Mouse (Mus musculus) adrenal gland, postnatal 36 days (tissue): ENCODE data around the gene Ttc24. TPM values are rescaled to one million over a fixed set of nuclear protein-coding genes. Genes with fewer than 3 reads are reported as not detected.

Experiments
- DNase-seq, 2 experiments: peaks; one replicate each; pipeline ENCODE4 v3.0.0; 2021; ENCODE audit warnings: mixed read lengths in 1 of 2
- long read RNA-seq, 2 experiments: library from polyadenylated mRNA; stranded (forward); transcript quantifications; one replicate each; pipeline ENCODE4 v2.0.0; 2021; ENCODE audit warnings: borderline sequencing depth in 2 of 2
- total RNA-seq, 2 experiments: library from RNA; stranded (reverse); gene quantifications; 2 replicates each; pipeline ENCODE4 v1.2.3; 2021

Ttc24 gene
- total RNA-seq = not detected
- long read RNA-seq, experiment 1 = 0 reads
- long read RNA-seq, experiment 2 = 0 reads

GRCm38 (mm10) chr3:88078204-88078603 lies at the start of gene Ttc24:
TSS of gene Ttc24 (minus strand) at chr3:88078304.
- no peak for DNase-seq

- DNase-seq = no peak
Observed at GRCm38 (mm10) chr3:88127636-88128035, 49.5 kb upstream of the Ttc24 start.

GRCm38 (mm10) chr3:88126181-88126580 lies 48.1 kb upstream of the Ttc24 start:
- DNase-seq = peak; percentile 54 to 60

GRCm38 (mm10) chr3:88125195-88125594 lies 47.1 kb upstream of the Ttc24 start:
- no peak for DNase-seq

- DNase-seq = no peak
Observed at GRCm38 (mm10) chr3:88121164-88122131, 43.3 kb upstream of the Ttc24 start.

- DNase-seq = no peak
Observed at GRCm38 (mm10) chr3:88120117-88120651, 42.1 kb upstream of the Ttc24 start.

GRCm38 (mm10) chr3:88114396-88114795 lies 36.3 kb upstream of the Ttc24 start:
- DNase-seq = no peak

- no peak for DNase-seq
Observed at GRCm38 (mm10) chr3:88109126-88109525, 31.0 kb upstream of the Ttc24 start.

GRCm38 (mm10) chr3:88106126-88106525 lies 28.0 kb upstream of the Ttc24 start:
- no peak for DNase-seq

GRCm38 (mm10) chr3:88102611-88103010 lies 24.5 kb upstream of the Ttc24 start:
- peak in 1 of 2 experiments; percentile 32 for DNase-seq

- DNase-seq = no peak
Observed at GRCm38 (mm10) chr3:88102196-88102595, 24.1 kb upstream of the Ttc24 start.

GRCm38 (mm10) chr3:88101736-88102135 lies 23.6 kb upstream of the Ttc24 start:
- peak in 1 of 2 experiments; percentile 51 for DNase-seq

- no peak for DNase-seq
Observed at GRCm38 (mm10) chr3:88100251-88100650, 22.1 kb upstream of the Ttc24 start.

GRCm38 (mm10) chr3:88097666-88098065 lies 19.6 kb upstream of the Ttc24 start:
- DNase-seq = no peak

GRCm38 (mm10) chr3:88094126-88094525 lies 16.0 kb upstream of the Ttc24 start:
- DNase-seq = no peak

- no peak for DNase-seq
Observed at GRCm38 (mm10) chr3:88090616-88091015, 12.5 kb upstream of the Ttc24 start.

GRCm38 (mm10) chr3:88090106-88090505 lies 12.0 kb upstream of the Ttc24 start:
- DNase-seq = no peak

- DNase-seq = peak; percentile 34 to 43
Observed at GRCm38 (mm10) chr3:88087688-88088087, 9.6 kb upstream of the Ttc24 start.

- no peak for DNase-seq
Observed at GRCm38 (mm10) chr3:88085459-88085858, 7.4 kb upstream of the Ttc24 start.

- DNase-seq = no peak
Observed at GRCm38 (mm10) chr3:88084001-88084400, 5.9 kb upstream of the Ttc24 start.

- no peak for DNase-seq
Observed at GRCm38 (mm10) chr3:88082663-88083062, 4.6 kb upstream of the Ttc24 start.

GRCm38 (mm10) chr3:88082224-88082618 lies 4.1 kb upstream of the Ttc24 start:
- DNase-seq = no peak
